Mouse (Mus musculus) forelimb bud, embryonic 11.5 days (tissue): ENCODE data around the gene Tbc1d2.
"Not testable (repeated sequence)": the region's sequence is repeated elsewhere in the genome, so short reads cannot be mapped to it uniquely, and the experiment has no call there.

Experiments used
- DNase-seq: peaks from one replicate; pipeline ENCODE4 v3.0.0-alpha.2; 2012; ENCODE audit warnings: low read depth, low spot score

The Tbc1d2 gene

DNA sequence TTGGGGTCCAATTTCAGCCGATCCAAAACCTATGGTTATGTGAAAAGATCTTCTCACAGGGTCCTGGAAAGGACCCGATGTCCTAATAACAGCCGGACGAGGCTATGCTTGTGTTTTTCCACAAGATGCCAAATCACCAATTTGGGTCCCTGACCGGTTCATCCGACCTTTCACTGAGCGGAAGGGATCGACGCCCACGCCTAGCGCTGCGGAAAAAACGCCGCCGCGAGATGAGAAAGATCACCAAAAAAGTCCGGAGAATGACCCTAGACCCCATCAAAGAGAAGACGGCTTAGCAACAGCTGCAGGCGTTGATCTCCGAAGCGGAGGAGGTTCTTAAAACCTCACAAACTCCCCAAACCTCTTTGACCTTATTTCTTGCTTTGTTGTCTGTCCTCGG is 68.4 kb downstream of the Tbc1d2 start:
- DNase-seq = not testable (repeated sequence)

GRCm38 (mm10) chr4:46580799-46581243 is 69.2 kb downstream of the Tbc1d2 start:
- not testable (repeated sequence) for DNase-seq

GRCm38 (mm10) chr4:46578796-46579346 is 71.1 kb downstream of the Tbc1d2 start:
- not testable (repeated sequence) for DNase-seq

- DNase-seq = no peak
Observed at GRCm38 (mm10) chr4:46578228-46578627, 71.8 kb downstream of the Tbc1d2 start.

- not testable (repeated sequence) for DNase-seq
Observed at GRCm38 (mm10) chr4:46575509-46576284, 74.3 kb downstream of the Tbc1d2 start.

DNA sequence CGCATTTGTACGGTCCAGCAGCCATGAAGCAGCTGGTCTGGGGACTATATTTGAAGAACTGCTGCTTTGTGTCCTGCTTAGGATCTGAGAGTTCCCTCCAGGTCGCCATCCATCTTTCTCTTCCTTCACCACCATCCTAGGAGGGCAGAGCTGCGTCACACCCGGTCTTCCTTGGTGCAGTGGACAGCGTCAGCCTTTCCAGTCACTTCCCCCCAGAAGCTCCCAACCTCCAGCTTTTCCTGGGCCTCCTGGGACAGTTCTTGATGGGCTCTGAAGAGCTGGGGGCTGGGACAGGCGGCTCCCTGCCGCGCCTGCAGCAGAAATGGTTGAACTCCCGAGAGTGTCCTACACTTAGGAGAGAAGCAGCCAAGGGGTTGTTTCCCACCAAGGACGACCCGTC is 75.2 kb downstream of the Tbc1d2 start:
- DNase-seq = no peak

DNA sequence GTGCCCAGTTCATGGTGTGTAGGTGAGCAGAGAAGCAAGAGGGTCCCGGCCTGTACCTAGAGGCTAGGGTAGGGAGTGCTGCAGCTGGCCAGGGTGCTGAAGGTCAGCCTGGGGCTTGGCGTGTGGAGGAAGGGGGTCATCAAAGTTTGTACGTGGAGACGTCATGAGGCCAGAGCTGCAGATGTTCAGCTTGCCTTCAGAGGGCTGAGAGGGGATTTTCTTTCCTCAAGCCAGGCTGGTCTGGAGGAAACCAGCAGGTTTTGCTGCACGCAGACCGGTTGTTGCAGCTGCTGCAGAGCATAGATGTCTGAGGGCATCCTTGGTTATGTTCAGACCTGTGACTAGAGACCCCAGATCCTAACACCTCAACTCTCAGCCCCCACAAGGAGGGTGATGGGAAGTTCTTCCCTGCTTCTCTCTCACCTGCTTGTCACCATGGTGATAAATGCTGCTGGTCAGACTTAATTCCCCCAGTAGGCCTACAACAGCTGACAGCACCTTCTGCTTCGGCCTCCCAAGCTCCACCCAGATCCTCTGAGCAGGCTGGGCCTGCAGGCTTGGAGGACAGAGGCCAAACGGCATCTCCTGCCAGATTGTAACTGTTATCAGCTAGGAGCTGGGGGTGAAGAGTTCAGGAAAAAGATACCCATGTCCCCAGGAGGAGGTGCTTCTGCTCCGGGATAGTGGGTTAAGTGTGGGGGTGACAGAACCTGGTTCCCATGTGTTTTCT is 75.8 kb downstream of the Tbc1d2 start:
- no peak for DNase-seq

GRCm38 (mm10) chr4:46572616-46573015 is 77.4 kb downstream of the Tbc1d2 start:
- no peak for DNase-seq

DNA sequence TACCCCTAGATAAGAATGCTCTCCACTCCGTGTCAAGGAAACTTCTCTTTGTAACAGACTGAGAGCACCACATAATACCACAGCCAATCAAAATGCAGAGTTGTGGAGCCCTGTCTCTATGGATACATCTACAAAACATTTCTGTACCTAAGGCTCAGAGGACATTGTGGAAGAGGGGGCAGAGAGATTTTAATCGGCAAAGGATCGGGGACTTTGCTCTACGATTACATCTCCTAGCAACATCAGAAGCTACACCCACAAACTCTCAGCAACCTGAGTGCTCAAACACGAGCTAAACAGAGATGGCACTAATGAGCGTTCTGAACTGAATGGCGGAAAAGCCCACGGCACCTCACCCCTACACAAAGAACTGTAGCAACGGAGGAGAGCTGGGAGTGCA is 78.3 kb downstream of the Tbc1d2 start:
- no peak for DNase-seq

GRCm38 (mm10) chr4:46569671-46570070 is 80.3 kb downstream of the Tbc1d2 start:
- no peak for DNase-seq

DNA sequence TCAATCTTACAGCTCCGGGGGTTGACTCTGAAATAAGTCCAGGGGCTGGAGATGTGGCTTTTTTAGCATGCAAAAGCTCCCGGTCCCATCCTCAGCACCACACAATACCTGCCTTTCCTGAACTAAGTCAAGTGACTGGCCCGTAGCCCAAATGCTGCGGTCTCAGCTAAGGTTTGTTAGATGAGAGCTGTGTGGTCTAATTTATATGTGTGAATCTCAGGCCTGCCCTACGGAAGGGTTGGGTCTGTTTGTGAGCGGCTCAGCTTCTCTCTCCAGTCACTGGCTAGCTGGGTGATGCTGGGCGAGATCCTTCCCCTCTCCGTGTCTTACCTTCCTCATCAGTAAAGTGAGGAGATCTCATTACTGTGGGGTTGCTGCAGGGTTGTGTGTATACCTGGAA is 81.8 kb downstream of the Tbc1d2 start:
- no peak for DNase-seq

DNA sequence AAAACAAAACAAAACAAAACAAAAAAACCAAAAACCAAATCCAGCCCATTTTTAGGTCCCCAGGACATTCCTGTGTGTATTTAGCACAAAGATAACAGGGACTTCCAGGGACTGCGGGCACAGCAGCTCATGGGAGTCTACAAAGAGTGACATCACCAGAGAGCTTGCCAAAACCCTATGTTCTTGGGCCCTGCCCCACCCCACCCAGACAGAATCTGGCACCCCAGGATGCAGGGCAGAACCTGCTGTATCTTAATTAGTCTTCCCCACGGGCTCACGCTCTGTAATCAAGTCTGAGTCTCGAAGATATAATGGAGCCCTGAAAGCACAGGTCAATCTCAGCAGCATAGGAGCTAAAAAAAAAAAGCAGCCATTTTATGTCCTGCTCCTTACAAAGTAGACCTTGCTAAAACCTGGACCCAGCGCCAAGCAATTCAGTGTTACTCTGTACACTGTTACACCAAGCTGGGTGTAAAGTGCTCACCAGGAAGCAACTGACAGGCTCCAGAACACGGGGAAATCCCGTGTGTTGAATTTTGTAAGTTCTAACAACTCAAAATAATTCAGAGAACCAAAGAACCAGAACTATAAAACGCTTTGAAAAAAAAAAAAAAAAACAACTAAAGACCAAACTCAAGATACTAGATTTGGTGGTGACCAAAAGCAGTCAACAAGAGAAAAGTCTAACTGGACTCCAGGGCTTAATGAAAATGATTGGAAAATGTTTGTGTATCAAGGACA is 82.9 kb downstream of the Tbc1d2 start:
- no peak for DNase-seq

- DNase-seq = no peak
Observed at GRCm38 (mm10) chr4:46565393-46565955, 84.5 kb downstream of the Tbc1d2 start.

GRCm38 (mm10) chr4:46564247-46564646 is 85.8 kb downstream of the Tbc1d2 start:
- DNase-seq = no peak

GRCm38 (mm10) chr4:46563847-46564246 is 86.2 kb downstream of the Tbc1d2 start:
- DNase-seq = no peak

DNA sequence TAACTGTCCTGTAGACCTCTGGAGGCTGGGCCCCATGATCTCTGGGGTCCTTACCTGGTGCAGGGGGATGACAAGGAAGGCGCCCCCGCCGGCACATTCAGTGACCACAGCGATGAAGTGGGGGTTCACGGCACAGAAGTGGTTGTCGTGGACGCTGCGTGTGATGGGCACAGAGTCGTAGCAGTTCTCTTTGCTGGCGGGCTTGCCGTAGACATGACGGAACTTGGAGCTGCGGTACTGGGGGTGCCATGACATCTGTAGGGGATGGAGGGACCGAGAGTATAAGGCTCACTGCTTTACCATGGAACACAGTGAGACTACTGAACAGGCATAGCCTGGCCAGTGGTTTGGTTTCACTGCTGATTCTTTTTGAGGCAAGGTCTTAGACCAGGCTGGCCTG is 87.2 kb downstream of the Tbc1d2 start:
- DNase-seq = no peak

- DNase-seq = no peak
Observed at GRCm38 (mm10) chr4:46562037-46562436, 88.0 kb downstream of the Tbc1d2 start.

DNA sequence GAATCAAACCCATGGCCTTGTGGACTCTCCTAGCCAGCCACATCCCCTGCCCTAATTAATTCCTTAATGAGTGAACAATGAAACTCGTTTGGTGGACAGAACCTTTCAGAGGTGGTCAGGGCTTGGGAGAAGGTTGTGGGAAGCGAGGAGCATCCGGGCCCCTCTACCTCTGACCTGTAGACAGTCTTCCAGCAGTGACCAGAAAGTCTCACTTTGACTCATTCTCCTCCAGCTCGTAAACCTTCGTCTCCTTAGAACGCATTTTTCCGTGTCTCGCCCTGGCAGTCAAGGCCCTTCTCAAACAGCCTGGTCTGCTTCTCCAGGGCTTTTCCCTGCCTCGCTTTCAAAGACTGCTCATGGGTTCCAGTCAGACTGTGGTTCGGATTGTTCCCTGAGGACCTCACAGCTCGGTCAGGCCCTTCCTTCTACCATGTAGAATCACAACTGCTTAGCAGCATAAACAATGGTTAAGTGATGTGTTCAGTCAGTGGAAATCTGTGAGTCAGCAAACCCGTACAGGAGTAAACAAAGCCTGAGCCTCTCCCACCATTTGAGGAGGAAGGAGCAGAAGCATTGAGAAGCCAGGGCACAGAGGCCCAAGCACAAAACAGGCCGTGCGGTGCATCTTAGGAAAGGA is 89.8 kb downstream of the Tbc1d2 start:
- no peak for DNase-seq

DNA sequence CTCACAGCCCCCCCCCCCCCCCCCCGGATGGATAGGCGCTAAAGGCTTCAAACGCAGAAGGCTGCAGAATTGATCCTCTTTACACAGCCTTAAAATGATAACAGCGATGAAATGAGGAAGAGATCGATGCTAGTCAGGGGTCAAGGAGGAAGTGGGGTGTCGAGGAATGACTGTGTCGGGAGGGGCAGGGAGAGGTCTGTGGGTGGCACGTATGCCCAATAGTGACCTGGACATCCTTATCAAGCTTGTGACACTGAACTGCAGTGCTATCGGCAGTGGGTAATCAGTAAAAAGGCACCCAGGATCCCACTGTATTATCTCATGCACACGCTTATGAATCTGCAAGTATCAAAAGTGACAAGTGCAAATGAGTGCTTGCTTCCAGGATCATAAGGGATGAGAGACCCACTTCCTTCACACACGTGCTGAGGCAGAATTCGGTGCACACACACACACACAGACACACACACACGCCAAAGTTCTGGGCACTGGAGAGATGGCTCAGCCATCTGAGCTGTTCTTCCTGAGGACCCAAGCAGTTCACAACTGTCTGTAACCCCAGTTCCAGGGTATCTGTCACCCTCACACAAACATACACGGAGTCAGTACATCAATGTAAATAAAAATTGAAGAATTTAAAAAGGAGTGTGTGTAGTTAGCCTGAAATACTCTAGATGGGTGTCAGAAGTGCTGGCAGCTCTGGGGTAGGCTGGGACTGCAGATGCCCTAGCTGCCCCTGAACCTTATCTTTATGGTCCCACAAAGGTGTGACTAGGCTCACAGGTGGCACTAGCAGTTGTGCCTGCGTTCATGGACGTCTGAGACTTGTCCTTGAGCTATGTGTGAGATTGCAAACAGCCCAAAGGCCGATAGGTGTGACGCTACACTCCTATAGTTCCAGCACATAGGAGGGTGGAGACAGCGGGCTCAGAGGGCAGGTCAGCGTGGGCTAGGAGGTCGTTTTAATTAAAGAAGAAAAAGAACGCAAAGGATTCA is 91.0 kb downstream of the Tbc1d2 start:
- DNase-seq = no peak

DNA sequence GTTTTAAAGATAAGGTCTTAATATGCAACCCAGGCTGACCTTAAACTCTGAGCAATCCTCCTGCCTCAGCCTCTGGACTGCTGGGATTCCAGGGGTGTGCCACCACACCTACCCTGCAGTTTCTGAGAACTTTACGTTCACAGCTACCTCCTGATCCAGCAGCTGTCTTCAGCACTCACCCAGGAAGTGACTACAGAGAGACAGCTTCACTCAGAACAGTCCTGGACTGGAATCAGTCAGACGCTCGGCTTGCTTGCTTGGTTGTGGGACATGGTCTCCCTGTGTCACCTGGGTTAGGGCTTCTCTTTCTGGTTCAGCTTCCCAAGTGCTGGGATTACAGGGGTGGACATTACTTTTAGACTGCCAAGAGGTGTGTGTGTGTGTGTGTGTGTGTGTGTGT is 93.1 kb downstream of the Tbc1d2 start:
- DNase-seq = no peak
